Comparison of ENCODE assay signal across 28 mouse cellular contexts in genomic region chr5:127431561-127431960, GRCm38 (mm10).
"Had no signal": no experiment of that assay in that cellular context is flagged by ENCODE, and none has a peak within 500 bp of the region (broad histone marks: within the 10 kb centered on the region; RNA-seq: fewer than 3 reads in every experiment).

No protein-coding gene starts in this region.

- H3K27ac ChIP-seq: gastrocnemius, adult 2 months; heart, embryonic 10.5 days; hindbrain, embryonic 10.5 days; hindbrain, embryonic 12.5 days; hindbrain, embryonic 14.5 days; intestine, embryonic 15.5 days; layer of hippocampus, adult 2 months; left cerebral cortex, adult 2 months; limb, embryonic 10.5 days; limb, embryonic 12.5 days; liver, embryonic 13.5 days; liver, embryonic 15.5 days had no signal

- H3K4me2 ChIP-seq: heart, embryonic 12.5 days; hindbrain, embryonic 12.5 days; hindbrain, embryonic 14.5 days; intestine, embryonic 15.5 days; limb, embryonic 12.5 days; liver, embryonic 11.5 days; liver, embryonic 13.5 days; liver, embryonic 15.5 days had no signal

- ATAC-seq: hindbrain, embryonic 16.5 days; inflammation-experienced regulatory T-cells, adult 6 months; intestine, embryonic 15.5 days; intestine, postnatal 0 days had no signal

- H3K4me3 ChIP-seq: gastrocnemius, adult 2 months; heart, embryonic 10.5 days; heart, embryonic 12.5 days; hindbrain, embryonic 10.5 days; hindbrain, embryonic 12.5 days; intestine, embryonic 15.5 days; layer of hippocampus, adult 2 months; left cerebral cortex, adult 2 months; limb, embryonic 10.5 days; limb, embryonic 12.5 days; liver, embryonic 13.5 days; liver, embryonic 15.5 days had no signal

- H3K36me3 ChIP-seq: heart, embryonic 10.5 days; heart, embryonic 12.5 days; hindbrain, embryonic 10.5 days; hindbrain, embryonic 12.5 days; intestine, embryonic 15.5 days; limb, embryonic 12.5 days; liver, embryonic 13.5 days; liver, embryonic 15.5 days had no signal

- DNase-seq: gastrocnemius, adult 2 months; gastrocnemius, postnatal 10 days; gastrocnemius, postnatal 25 days; heart, adult 18-20 months; heart, postnatal 10 days; heart, postnatal 4 days; kidney, adult 18-20 months; kidney, adult 8-10 months; kidney, postnatal 10 days; kidney, postnatal 25 days; kidney, postnatal 4 days; liver; liver, embryonic 13.5 days had no signal

- H3K4me1 ChIP-seq: heart, embryonic 10.5 days; heart, embryonic 12.5 days; hindbrain, embryonic 10.5 days; hindbrain, embryonic 12.5 days; intestine, embryonic 15.5 days; limb, embryonic 10.5 days; limb, embryonic 12.5 days; liver, embryonic 13.5 days; liver, embryonic 15.5 days had no signal

- H3K27me3 ChIP-seq: heart, embryonic 12.5 days; hindbrain, embryonic 12.5 days; intestine, embryonic 15.5 days; limb, embryonic 12.5 days; liver, embryonic 13.5 days; liver, embryonic 15.5 days had no signal

- H3K9ac ChIP-seq: heart, embryonic 12.5 days; hindbrain, embryonic 12.5 days; hindbrain, embryonic 14.5 days; intestine, embryonic 15.5 days; limb, embryonic 12.5 days; liver, embryonic 13.5 days; liver, embryonic 15.5 days had no signal

- H3K9me3 ChIP-seq: heart, embryonic 10.5 days; heart, embryonic 12.5 days; hindbrain, embryonic 10.5 days; hindbrain, embryonic 12.5 days; intestine, embryonic 15.5 days; limb, embryonic 10.5 days; limb, embryonic 12.5 days; liver, embryonic 15.5 days had no signal
